Mouse (Mus musculus): ENCODE results near the gene Gzmk.

- TF ChIP-seq POLR2A (IDR thresholded peaks at IDR 0.05; ENCODE audit: low read depth, low read length) (no peak), CTCF (IDR thresholded peaks at IDR 0.05; ENCODE audit: extremely low read depth, insufficient read length, insufficient replicate concordance, low read depth, low read length) (no peak)
These were observed 23.5 kb downstream of the Gzmk start for GRCm38 (mm10) chr13:113202184-113202583.
